Mouse (Mus musculus): ENCODE measurements at regions not wholly inside any gene's neighbourhood (a gene's known extent, or its start where the extent isn't known, plus 50 kb on each side); places are given as distances from the start of the nearest gene placed in this dataset.

- Histone ChIP-seq H3K27ac (ENCODE audit: low read depth) (no peak overlapping the region), H3K36me3 (replicated peaks; ENCODE audit: control insufficient read depth, insufficient read depth, low read length) (no peaks in the 10 kb centered on the region), H3K4me3 (ENCODE audit: low read depth, low read length) (no peak overlapping the region), H3K9ac (replicated peaks; ENCODE audit: low read depth, low read length) (no peak overlapping the region), H3K4me2 (ENCODE audit: low read depth, low read length) (no peak overlapping the region), H3K27me3 (ENCODE audit: control insufficient read depth, insufficient read depth, low read length) (no peaks in the 10 kb centered on the region), H3K9me3 (replicated peaks; ENCODE audit: control insufficient read depth, low read length) (no peaks in the 10 kb centered on the region), H3K4me1 (ENCODE audit: control insufficient read depth, insufficient read depth) (no peaks in the 10 kb centered on the region)
- ATAC-seq (ENCODE audit: insufficient read depth, low read depth) (no peak), DNase-seq (ENCODE audit: low spot score) (no peak)
- 49% methylated on average over 6 of the region's 6 CpGs for WGBS
- TF ChIP-seq CTCF (IDR thresholded peaks at IDR 0.05; ENCODE audit: low read depth) (no peak), EP300 (IDR thresholded peaks at IDR 0.05; ENCODE audit: low read depth) (no peak)
These were observed 99.7 kb upstream of the Tcerg1l start for GRCm38 (mm10) chr7:138497202-138497601.

- Histone ChIP-seq H3K4me3 (ENCODE audit: low read depth, low read length) (no peak overlapping the region), H3K36me3 (replicated peaks; ENCODE audit: control insufficient read depth, insufficient read depth, low read length) (no peaks in the 10 kb centered on the region), H3K9ac (replicated peaks; ENCODE audit: low read depth, low read length) (no peak overlapping the region), H3K4me1 (ENCODE audit: control insufficient read depth, insufficient read depth) (no peaks in the 10 kb centered on the region), H3K4me2 (ENCODE audit: low read depth, low read length) (no peak overlapping the region), H3K27ac (ENCODE audit: low read depth) (no peak overlapping the region), H3K27me3 (ENCODE audit: control insufficient read depth, insufficient read depth, low read length) (no peaks in the 10 kb centered on the region), H3K9me3 (replicated peaks; ENCODE audit: control insufficient read depth, low read length) (no peaks in the 10 kb centered on the region)
- no peak for ATAC-seq (ENCODE audit: insufficient read depth, low read depth)
- no peak for TF ChIP-seq EP300 (IDR thresholded peaks at IDR 0.05; ENCODE audit: low read depth)
- TF ChIP-seq CTCF (IDR thresholded peaks at IDR 0.05; ENCODE audit: low read depth): no peak
- WGBS: 63% methylated on average over 4 of the region's 4 CpGs
- no peak for DNase-seq (ENCODE audit: low spot score)
These were observed 96.1 kb upstream of the Tcerg1l start for GRCm38 (mm10) chr7:138493661-138494060.

GRCm38 (mm10) chr7:138492261-138492660, 94.7 kb upstream of the Tcerg1l start:
- Histone ChIP-seq H3K4me3 (ENCODE audit: low read depth, low read length) (no peak overlapping the region), H3K4me2 (ENCODE audit: low read depth, low read length) (no peak overlapping the region), H3K9ac (replicated peaks; ENCODE audit: low read depth, low read length) (no peak overlapping the region), H3K27me3 (ENCODE audit: control insufficient read depth, insufficient read depth, low read length) (no peaks in the 10 kb centered on the region), H3K4me1 (ENCODE audit: control insufficient read depth, insufficient read depth) (no peaks in the 10 kb centered on the region), H3K27ac (ENCODE audit: low read depth) (no peak overlapping the region), H3K9me3 (replicated peaks; ENCODE audit: control insufficient read depth, low read length) (0 out of 2 replicates have a peak, but pooled peaks cover 3% of the 10 kb centered on the region), H3K36me3 (replicated peaks; ENCODE audit: control insufficient read depth, insufficient read depth, low read length) (no peaks in the 10 kb centered on the region)
- TF ChIP-seq CTCF (IDR thresholded peaks at IDR 0.05; ENCODE audit: low read depth) (no peak), EP300 (IDR thresholded peaks at IDR 0.05; ENCODE audit: low read depth) (no peak)
- ATAC-seq (ENCODE audit: insufficient read depth, low read depth): no peak
- WGBS: 82% methylated on average over 5 of the region's 5 CpGs
- no peak for DNase-seq (ENCODE audit: low spot score)

- DNase-seq (ENCODE audit: low spot score) (no peak), ATAC-seq (ENCODE audit: insufficient read depth, low read depth) (no peak)
- TF ChIP-seq CTCF (IDR thresholded peaks at IDR 0.05; ENCODE audit: low read depth) (no peak), EP300 (IDR thresholded peaks at IDR 0.05; ENCODE audit: low read depth) (no peak)
- Histone ChIP-seq H3K4me3 (ENCODE audit: low read depth, low read length) (no peak overlapping the region), H3K36me3 (replicated peaks; ENCODE audit: control insufficient read depth, insufficient read depth, low read length) (no peaks in the 10 kb centered on the region), H3K9ac (replicated peaks; ENCODE audit: low read depth, low read length) (no peak overlapping the region), H3K27me3 (ENCODE audit: control insufficient read depth, insufficient read depth, low read length) (no peaks in the 10 kb centered on the region), H3K4me1 (ENCODE audit: control insufficient read depth, insufficient read depth) (no peaks in the 10 kb centered on the region), H3K4me2 (ENCODE audit: low read depth, low read length) (no peak overlapping the region), H3K9me3 (replicated peaks; ENCODE audit: control insufficient read depth, low read length) (0 out of 2 replicates have a peak, but pooled peaks cover 3% of the 10 kb centered on the region), H3K27ac (ENCODE audit: low read depth) (no peak overlapping the region)
- WGBS: 52% methylated on average over 2 of the region's 2 CpGs
These were observed 91.9 kb upstream of the Tcerg1l start for GRCm38 (mm10) chr7:138489471-138489870.

- no peak overlapping the region for H3K4me2 ChIP-seq (ENCODE audit: low read depth, low read length)
- 65% methylated on average over 3 of the region's 3 CpGs for WGBS
- no peak overlapping the region for H3K27ac ChIP-seq (ENCODE audit: low read depth)
- 0 out of 2 replicates have a peak, but pooled peaks cover 3% of the 10 kb centered on the region for H3K9me3 ChIP-seq (replicated peaks; ENCODE audit: control insufficient read depth, low read length)
- no peak overlapping the region for H3K9ac ChIP-seq (replicated peaks; ENCODE audit: low read depth, low read length)
- H3K36me3 ChIP-seq (replicated peaks; ENCODE audit: control insufficient read depth, insufficient read depth, low read length): no peaks in the 10 kb centered on the region
- H3K4me3 ChIP-seq (ENCODE audit: low read depth, low read length): no peak overlapping the region
- H3K4me1 ChIP-seq (ENCODE audit: control insufficient read depth, insufficient read depth): no peaks in the 10 kb centered on the region
- TF ChIP-seq CTCF (IDR thresholded peaks at IDR 0.05; ENCODE audit: low read depth): no peak
- ATAC-seq (ENCODE audit: insufficient read depth, low read depth) (no peak), DNase-seq (ENCODE audit: low spot score) (no peak)
- no peaks in the 10 kb centered on the region for H3K27me3 ChIP-seq (ENCODE audit: control insufficient read depth, insufficient read depth, low read length)
These were observed 90.7 kb upstream of the Tcerg1l start for GRCm38 (mm10) chr7:138488201-138488720.

GRCm38 (mm10) chr7:138472891-138473455, 75.4 kb upstream of the Tcerg1l start:
- 43% methylated on average over 2 of the region's 2 CpGs for WGBS
- H3K4me1 ChIP-seq (ENCODE audit: control insufficient read depth, insufficient read depth): no peaks in the 10 kb centered on the region
- H3K27me3 ChIP-seq (ENCODE audit: control insufficient read depth, insufficient read depth, low read length): no peaks in the 10 kb centered on the region
- no peak overlapping the region for H3K4me2 ChIP-seq (ENCODE audit: low read depth, low read length)
- H3K36me3 ChIP-seq (replicated peaks; ENCODE audit: control insufficient read depth, insufficient read depth, low read length): no peaks in the 10 kb centered on the region
- no peaks in the 10 kb centered on the region for H3K9me3 ChIP-seq (replicated peaks; ENCODE audit: control insufficient read depth, low read length)
- H3K27ac ChIP-seq (ENCODE audit: low read depth): no peak overlapping the region
- H3K9ac ChIP-seq (replicated peaks; ENCODE audit: low read depth, low read length): no peak overlapping the region
- ATAC-seq (ENCODE audit: insufficient read depth, low read depth): no peak
- H3K4me3 ChIP-seq (ENCODE audit: low read depth, low read length): no peak overlapping the region
- TF ChIP-seq CTCF (IDR thresholded peaks at IDR 0.05; ENCODE audit: low read depth): no peak
- TF ChIP-seq EP300 (IDR thresholded peaks at IDR 0.05; ENCODE audit: low read depth): no peak
- DNase-seq (ENCODE audit: low spot score): no peak

All from heart, postnatal 0 days (tissue).